Mouse (Mus musculus): ENCODE results near the gene Olfr1393. TPM values are rescaled to one million over a fixed set of nuclear protein-coding genes. Genes with fewer than 3 reads are reported as not detected.

The Olfr1393 gene
- polyA plus RNA-seq, 1 experiment from 2014 or later, result not detected

- peaks cover 27% of the 10 kb centered on the region for H3K4me1 ChIP-seq (replicated peaks)
- no peak overlapping the region for H3K27ac ChIP-seq (replicated peaks)
- WGBS, result 92% methylated on average over 6 of the region's 6 CpGs
- H3K9me3 ChIP-seq, result no peaks in the 10 kb centered on the region
- ATAC-seq (ENCODE audit: low read depth), result no peak
- H3K4me3 ChIP-seq, result no peak overlapping the region
- H3K27me3 ChIP-seq, result no peaks in the 10 kb centered on the region
- H3K36me3 ChIP-seq, result peaks cover 13% of the 10 kb centered on the region; the same call in 1 of the 2 replicates
- H3K9ac ChIP-seq, result no peak overlapping the region
- no peak overlapping the region for H3K4me2 ChIP-seq
Observed at GRCm38 (mm10) chr11:49253035-49253434, 25.1 kb upstream of the Olfr1393 start.

- Histone ChIP-seq H3K9ac (no peak overlapping the region), H3K27me3 (no peaks in the 10 kb centered on the region), H3K36me3 (peaks cover 29% of the 10 kb centered on the region), H3K4me1 (replicated peaks) (no peaks in the 10 kb centered on the region), H3K9me3 (no peaks in the 10 kb centered on the region), H3K4me2 (no peak overlapping the region), H3K27ac (replicated peaks) (no peak overlapping the region), H3K4me3 (no peak overlapping the region)
- ATAC-seq (ENCODE audit: low read depth), result no peak
- 90% methylated on average over 2 of the region's 2 CpGs for WGBS
Observed at GRCm38 (mm10) chr11:49259296-49259695, 18.8 kb upstream of the Olfr1393 start.

GRCm38 (mm10) chr11:49259829-49260228 lies 18.3 kb upstream of the Olfr1393 start:
- Histone ChIP-seq H3K36me3 (peaks cover 26% of the 10 kb centered on the region), H3K9ac (no peak overlapping the region), H3K9me3 (no peaks in the 10 kb centered on the region), H3K4me2 (no peak overlapping the region), H3K4me1 (replicated peaks) (no peaks in the 10 kb centered on the region), H3K4me3 (no peak overlapping the region), H3K27me3 (no peaks in the 10 kb centered on the region), H3K27ac (replicated peaks) (no peak overlapping the region)
- WGBS, result 84% methylated on average over 1 of the region's 1 CpGs
- ATAC-seq (ENCODE audit: low read depth), result no peak

GRCm38 (mm10) chr11:49260598-49261312 lies 17.3 kb upstream of the Olfr1393 start:
- H3K4me3 ChIP-seq, result no peak overlapping the region
- H3K4me2 ChIP-seq, result no peak overlapping the region
- peaks cover 30% of the 10 kb centered on the region for H3K36me3 ChIP-seq
- no peaks in the 10 kb centered on the region for H3K4me1 ChIP-seq (replicated peaks)
- H3K9me3 ChIP-seq, result no peaks in the 10 kb centered on the region
- H3K27me3 ChIP-seq, result no peaks in the 10 kb centered on the region
- 95% methylated on average over 21 of the region's 21 CpGs for WGBS
- no peak overlapping the region for H3K9ac ChIP-seq
- no peak for ATAC-seq (ENCODE audit: low read depth)
- no peak overlapping the region for H3K27ac ChIP-seq (replicated peaks)

- no peak overlapping the region for H3K27ac ChIP-seq (replicated peaks)
- H3K4me1 ChIP-seq (replicated peaks), result no peaks in the 10 kb centered on the region
- peaks cover 30% of the 10 kb centered on the region for H3K36me3 ChIP-seq
- no peaks in the 10 kb centered on the region for H3K9me3 ChIP-seq
- ATAC-seq (ENCODE audit: low read depth), result no peak
- no peak overlapping the region for H3K4me3 ChIP-seq
- no peak overlapping the region for H3K9ac ChIP-seq
- H3K4me2 ChIP-seq, result no peak overlapping the region
- 94% methylated on average over 14 of the region's 14 CpGs for WGBS
- H3K27me3 ChIP-seq, result no peaks in the 10 kb centered on the region
Observed at GRCm38 (mm10) chr11:49261313-49261855, 16.7 kb upstream of the Olfr1393 start.

GRCm38 (mm10) chr11:49262286-49262685 lies 15.8 kb upstream of the Olfr1393 start:
- H3K9me3 ChIP-seq, result no peaks in the 10 kb centered on the region
- no peak overlapping the region for H3K27ac ChIP-seq (replicated peaks)
- H3K9ac ChIP-seq, result 0 out of 2 replicates have a peak overlapping the region, but pooled peaks have one; percentile 8
- WGBS, result 90% methylated on average over 5 of the region's 5 CpGs
- peaks cover 30% of the 10 kb centered on the region for H3K36me3 ChIP-seq
- no peaks in the 10 kb centered on the region for H3K4me1 ChIP-seq (replicated peaks)
- no peak overlapping the region for H3K4me3 ChIP-seq
- H3K27me3 ChIP-seq, result no peaks in the 10 kb centered on the region
- no peak overlapping the region for H3K4me2 ChIP-seq
- no peak for ATAC-seq (ENCODE audit: low read depth)

- Histone ChIP-seq H3K36me3 (peaks cover 30% of the 10 kb centered on the region), H3K27ac (replicated peaks) (no peak overlapping the region), H3K9ac (no peak overlapping the region), H3K27me3 (no peaks in the 10 kb centered on the region), H3K4me2 (no peak overlapping the region), H3K4me3 (no peak overlapping the region), H3K9me3 (no peaks in the 10 kb centered on the region), H3K4me1 (replicated peaks) (no peaks in the 10 kb centered on the region)
- WGBS, result 98% methylated on average over 6 of the region's 6 CpGs
- ATAC-seq (ENCODE audit: low read depth), result no peak
Observed at GRCm38 (mm10) chr11:49263149-49263548, 15.0 kb upstream of the Olfr1393 start.

GRCm38 (mm10) chr11:49264081-49264480 lies 14.0 kb upstream of the Olfr1393 start:
- Histone ChIP-seq H3K27ac (replicated peaks) (no peak overlapping the region), H3K4me2 (no peak overlapping the region), H3K36me3 (peaks cover 30% of the 10 kb centered on the region), H3K4me3 (no peak overlapping the region), H3K9ac (no peak overlapping the region), H3K27me3 (no peaks in the 10 kb centered on the region), H3K9me3 (no peaks in the 10 kb centered on the region), H3K4me1 (replicated peaks) (no peaks in the 10 kb centered on the region)
- no peak for ATAC-seq (ENCODE audit: low read depth)
- 87% methylated on average over 7 of the region's 7 CpGs for WGBS

GRCm38 (mm10) chr11:49264622-49265021 lies 13.5 kb upstream of the Olfr1393 start:
- H3K27me3 ChIP-seq, result no peaks in the 10 kb centered on the region
- H3K4me3 ChIP-seq, result no peak overlapping the region
- H3K36me3 ChIP-seq, result peaks cover 30% of the 10 kb centered on the region
- no peak for ATAC-seq (ENCODE audit: low read depth)
- H3K9me3 ChIP-seq, result no peaks in the 10 kb centered on the region
- no peak overlapping the region for H3K9ac ChIP-seq
- no peak overlapping the region for H3K4me2 ChIP-seq
- 86% methylated on average over 11 of the region's 11 CpGs for WGBS
- H3K4me1 ChIP-seq (replicated peaks), result no peaks in the 10 kb centered on the region
- no peak overlapping the region for H3K27ac ChIP-seq (replicated peaks)

- Histone ChIP-seq H3K9ac (no peak overlapping the region), H3K4me2 (no peak overlapping the region), H3K36me3 (peaks cover 30% of the 10 kb centered on the region), H3K9me3 (no peaks in the 10 kb centered on the region), H3K27ac (replicated peaks) (no peak overlapping the region), H3K27me3 (no peaks in the 10 kb centered on the region), H3K4me3 (no peak overlapping the region), H3K4me1 (replicated peaks) (no peaks in the 10 kb centered on the region)
- WGBS, result 85% methylated on average over 8 of the region's 8 CpGs
- ATAC-seq (ENCODE audit: low read depth), result no peak
Observed at GRCm38 (mm10) chr11:49265101-49265500, 13.0 kb upstream of the Olfr1393 start.

GRCm38 (mm10) chr11:49266671-49267070 lies 11.4 kb upstream of the Olfr1393 start:
- no peaks in the 10 kb centered on the region for H3K27me3 ChIP-seq
- H3K4me3 ChIP-seq, result no peak overlapping the region
- H3K9ac ChIP-seq, result no peak overlapping the region
- ATAC-seq (ENCODE audit: low read depth), result no peak
- no peak overlapping the region for H3K27ac ChIP-seq (replicated peaks)
- no peaks in the 10 kb centered on the region for H3K4me1 ChIP-seq (replicated peaks)
- no peak overlapping the region for H3K4me2 ChIP-seq
- 91% methylated on average over 6 of the region's 6 CpGs for WGBS
- H3K9me3 ChIP-seq, result no peaks in the 10 kb centered on the region
- peaks cover 16% of the 10 kb centered on the region for H3K36me3 ChIP-seq

- Histone ChIP-seq H3K27me3 (no peaks in the 10 kb centered on the region), H3K36me3 (peaks cover 10% of the 10 kb centered on the region), H3K9me3 (no peaks in the 10 kb centered on the region), H3K9ac (no peak overlapping the region), H3K4me3 (no peak overlapping the region), H3K27ac (replicated peaks) (no peak overlapping the region), H3K4me2 (no peak overlapping the region), H3K4me1 (replicated peaks) (no peaks in the 10 kb centered on the region)
- ATAC-seq (ENCODE audit: low read depth), result no peak
- 83% methylated on average over 10 of the region's 10 CpGs for WGBS
Observed at GRCm38 (mm10) chr11:49267316-49267715, 10.8 kb upstream of the Olfr1393 start.

Data from neural tube, embryonic 13.5 days (tissue).